Mouse (Mus musculus): Measurements from ENCODE around the gene Dcdc2b.

Dcdc2b gene

DNA sequence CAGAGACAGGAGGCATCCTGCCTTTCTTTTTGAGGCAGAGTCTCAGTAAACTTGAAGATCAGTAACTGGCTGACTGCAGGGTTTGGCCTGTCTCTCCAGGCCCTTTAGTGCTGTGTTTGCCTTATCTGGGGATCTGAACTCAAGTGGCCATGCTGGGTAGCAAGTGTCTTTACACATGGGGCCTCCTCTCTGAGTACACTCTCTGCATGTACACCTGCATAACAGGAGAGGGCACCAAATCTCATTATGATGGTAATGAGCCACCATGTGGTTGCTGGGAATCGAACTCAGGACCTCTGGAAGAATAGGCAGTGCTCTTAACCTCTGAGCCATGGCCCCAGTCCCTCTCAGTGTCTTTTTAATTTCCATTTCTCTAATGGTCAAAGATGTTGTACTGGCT is 31.8 kb downstream of the Dcdc2b start:
- intact Hi-C loops (cut with DNase I): no loop called here

DNA sequence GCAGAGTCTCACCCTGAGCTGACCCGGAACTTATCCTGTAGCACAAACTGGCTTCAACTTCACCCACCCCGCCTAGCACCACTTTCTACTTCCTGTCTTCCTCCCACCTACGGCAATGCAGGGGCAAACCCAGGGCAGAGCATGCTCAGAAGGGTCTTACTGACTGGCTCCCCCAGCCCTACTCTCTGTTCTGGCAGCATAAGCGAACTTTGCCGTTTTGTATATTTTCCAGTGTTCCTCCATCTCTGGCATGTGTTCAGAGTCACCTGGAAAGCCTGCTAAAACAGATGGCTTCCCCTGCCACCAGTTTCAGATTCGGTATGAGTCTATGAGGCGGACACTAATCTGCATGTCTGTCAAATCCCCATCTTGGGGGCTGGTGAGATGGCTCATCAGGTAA is 33.7 kb downstream of the Dcdc2b start:
- intact Hi-C loops (cut with DNase I): no loop called here

DNA sequence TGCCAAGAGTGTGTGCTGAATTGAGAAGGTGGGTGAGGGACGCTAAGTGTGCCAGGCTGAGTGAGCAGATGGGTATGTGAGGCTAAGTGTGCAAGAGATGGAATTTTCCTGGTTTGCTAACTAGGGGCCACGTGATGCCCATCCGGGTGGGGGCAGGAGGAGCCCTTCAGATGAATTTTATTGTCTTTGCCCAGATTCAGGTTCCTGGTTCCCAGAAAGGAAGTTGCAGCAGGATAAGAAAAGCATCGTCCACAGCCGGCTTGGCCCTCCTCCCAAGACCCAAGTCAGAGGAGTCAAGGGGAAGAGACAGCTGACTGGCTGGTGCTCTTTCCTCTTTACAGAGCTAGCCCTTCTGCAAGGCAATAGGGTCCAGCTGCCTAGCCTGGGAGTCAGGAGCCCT is 35.6 kb downstream of the Dcdc2b start, which contains the start of gene Fam167b:
TSS of gene Fam167b (minus strand) at position 84 of the 400 bp plus-strand sequence.
- intact Hi-C loops (cut with DNase I): loop anchor here (5.0 kb wide), 1 partner anchor 34 kb away; the partner anchor contains the start of gene Dcdc2b

DNA sequence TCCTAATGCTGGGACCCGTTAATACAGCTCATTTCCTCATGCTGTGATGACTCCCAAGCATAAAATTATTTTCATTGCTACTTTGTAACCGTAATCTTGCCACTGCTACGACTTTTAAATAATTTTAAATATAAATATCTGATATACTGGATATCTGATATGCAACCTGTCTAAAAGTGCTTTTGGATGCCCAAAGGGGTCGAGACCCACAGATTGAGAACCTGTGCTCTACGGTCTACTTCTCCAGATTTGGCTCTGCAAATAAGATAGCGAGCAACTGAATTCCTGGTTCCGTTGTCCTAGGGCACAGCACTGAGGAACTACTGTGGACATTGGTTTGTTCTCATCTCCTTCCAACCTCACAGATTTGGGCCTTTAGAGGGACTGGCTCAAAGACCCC is 36.4 kb downstream of the Dcdc2b start:
- intact Hi-C loops (cut with DNase I): loop anchor here (5.0 kb wide), 1 partner anchor 35 kb away; the partner anchor contains the start of gene Dcdc2b

DNA sequence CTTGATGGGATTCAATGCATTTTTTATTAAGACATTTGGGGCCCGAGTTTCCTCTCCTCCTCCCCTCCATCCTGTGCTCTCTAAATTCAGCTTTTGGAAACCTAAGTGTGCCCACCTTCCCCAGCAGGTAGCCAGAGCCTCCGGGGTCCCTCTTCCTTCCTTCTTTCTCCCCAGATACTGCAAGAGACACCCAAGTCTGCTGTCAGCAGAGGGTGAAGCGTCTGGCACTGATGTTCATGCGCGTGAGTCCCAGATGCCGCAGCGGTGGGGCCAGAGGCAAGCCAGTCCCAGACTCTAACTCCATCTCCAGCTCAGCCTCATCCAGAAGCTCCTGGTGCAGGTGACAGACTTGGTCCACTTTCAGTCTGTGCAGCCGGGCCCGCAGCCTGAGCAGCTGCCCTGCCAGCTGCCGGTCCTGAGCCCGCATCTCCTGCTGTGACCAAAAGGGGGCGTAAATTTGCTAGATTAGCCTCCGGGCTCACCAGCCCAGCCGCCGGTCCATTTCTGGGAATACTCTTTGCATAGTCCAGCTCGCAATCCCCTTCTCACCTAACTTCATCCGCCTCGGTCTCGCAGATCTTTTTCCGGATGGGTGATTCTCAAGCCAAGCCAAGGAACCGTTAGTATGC is 37.1 kb downstream of the Dcdc2b start:
- intact Hi-C loops (cut with DNase I): loop anchor here (5.0 kb wide), 1 partner anchor 35 kb away; the partner anchor contains the start of gene Dcdc2b

DNA sequence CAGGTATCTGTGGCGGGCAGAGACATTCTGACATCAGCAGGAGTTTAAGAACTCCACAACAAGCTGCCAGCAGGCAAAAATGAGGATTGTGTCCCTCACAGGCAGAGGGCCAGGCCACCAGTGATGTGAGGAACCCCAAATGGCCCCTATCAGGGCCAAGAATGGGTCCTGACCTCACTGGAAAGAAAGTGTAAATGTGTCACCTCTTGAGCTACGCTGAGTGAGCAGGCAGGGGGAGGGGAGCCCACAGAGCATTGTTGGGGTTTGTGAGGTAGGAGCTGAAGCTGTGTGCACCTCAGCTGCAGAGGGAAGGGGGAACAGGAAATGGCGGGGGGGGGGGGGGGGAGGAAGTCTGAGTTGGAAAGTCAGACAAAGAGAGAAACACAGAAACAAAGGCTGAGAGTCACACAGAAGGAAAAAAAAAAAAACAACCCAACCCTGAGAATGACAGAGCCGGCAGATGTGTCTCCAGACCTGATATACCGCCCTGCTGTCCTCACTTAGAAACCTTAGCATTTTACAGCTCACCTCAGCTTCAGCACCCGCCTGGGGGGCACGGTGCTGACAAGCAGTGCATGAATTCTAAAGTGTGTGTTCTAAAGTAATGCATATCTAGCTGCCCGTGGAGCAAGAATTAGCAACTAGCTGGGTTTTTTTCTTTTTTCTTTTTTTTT is 38.7 kb downstream of the Dcdc2b start:
- intact Hi-C loops (cut with DNase I): loop anchor here (5.0 kb wide), 1 partner anchor 37 kb away; the partner anchor contains the start of gene Dcdc2b

DNA sequence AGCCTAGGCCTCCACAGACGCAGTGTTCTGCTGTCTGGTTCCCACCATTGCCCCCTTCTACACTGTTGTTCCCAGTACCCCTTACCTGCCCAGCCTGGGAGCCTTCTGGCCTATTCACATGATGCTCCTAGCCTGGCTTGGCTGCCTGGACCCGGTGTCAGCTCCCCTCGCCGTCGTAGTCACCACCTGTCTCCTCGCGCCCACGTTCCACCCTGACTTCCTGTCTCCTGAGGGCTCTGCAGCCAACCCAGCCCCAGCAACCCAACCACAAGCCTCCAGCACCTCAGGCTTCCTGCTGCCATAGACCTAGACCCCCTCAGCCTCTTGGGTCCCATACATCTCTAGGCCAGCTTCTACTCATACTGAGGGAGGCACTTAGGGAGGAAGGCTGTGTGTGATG is 40.6 kb downstream of the Dcdc2b start, which contains the start of gene Lck:
TSS of gene Lck (minus strand) at position 212 of the 400 bp plus-strand sequence.
- intact Hi-C loops (cut with DNase I): no loop called here

DNA sequence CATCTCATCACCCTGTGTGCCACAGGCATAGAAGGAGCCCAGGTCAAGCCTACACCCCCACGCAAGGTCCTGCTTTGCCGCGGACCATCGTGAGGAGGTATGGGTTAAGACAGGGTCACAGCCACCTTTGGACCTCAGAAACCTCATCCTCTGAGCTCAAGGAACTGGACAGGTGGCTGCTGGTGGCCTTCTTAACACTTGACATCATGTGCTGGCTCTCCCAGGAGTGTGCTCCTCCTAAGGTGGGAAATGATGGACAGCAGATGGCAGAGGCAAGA is 41.0 kb downstream of the Dcdc2b start:
- intact Hi-C loops (cut with DNase I): no loop called here

DNA sequence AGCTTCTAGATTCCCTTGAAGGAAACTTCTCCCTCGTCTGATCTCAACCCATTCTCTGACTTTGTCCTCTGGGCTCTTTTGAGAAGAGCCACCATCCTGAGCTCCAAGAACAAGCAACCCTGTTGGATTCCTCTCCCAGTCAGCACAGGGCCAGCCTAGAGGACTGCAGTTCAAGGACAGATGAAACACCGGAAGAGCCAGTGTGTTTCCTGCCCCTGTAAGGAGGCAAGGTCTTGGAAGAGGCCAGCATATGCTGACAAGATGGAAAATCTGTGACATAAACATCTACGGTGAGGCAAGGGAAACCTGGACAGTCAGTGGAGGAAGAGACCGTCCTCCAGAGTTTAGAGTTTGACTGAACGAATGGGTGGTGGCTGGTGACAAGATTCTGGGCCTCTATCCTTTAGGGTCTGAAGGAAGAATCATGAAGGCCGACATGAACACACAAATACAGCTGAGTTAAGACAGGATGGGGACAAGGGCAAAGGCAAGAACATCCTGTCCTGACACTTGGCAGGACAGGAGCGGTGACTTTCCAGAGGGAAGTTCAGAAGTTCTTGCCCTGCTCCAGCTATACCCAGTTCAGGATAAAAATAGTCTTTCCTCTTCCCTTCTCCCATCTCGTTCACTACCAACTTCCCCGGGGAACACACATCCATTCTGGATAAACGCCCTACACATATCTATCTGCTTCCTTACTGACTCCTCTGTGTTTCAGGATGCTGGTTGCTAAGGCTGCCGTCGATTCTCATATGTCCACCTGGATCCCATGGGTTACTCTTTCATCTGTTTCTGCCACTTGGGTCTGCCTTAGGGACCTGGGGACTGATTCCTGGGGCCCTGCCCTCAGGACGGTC is 41.6 kb downstream of the Dcdc2b start:
- intact Hi-C loops (cut with DNase I): no loop called here

DNA sequence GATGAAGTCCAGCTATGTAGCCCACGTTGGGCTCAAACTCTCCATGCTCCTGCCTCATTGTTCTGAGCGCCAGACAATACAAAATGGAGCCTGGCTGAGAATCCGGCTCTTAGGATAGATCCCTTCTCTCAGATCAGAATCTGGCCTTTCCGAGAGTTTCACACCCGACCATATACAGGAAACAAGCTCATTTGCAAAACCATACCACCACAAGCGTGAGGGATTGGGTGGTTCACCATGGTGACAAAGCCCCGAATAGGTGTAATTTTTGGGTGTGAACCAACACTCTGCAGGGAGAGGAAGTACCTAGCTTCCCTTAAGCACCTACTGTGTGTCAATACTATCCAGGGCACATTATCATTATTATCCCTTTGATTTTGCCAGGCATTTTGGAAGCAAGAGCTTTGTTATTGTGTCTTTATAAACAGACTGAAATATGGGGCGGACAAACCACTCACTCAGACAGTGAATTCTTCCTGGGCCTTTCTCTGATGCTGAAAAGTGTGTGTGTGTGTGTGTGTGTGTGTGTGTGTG is 42.4 kb downstream of the Dcdc2b start:
- intact Hi-C loops (cut with DNase I): no loop called here

DNA sequence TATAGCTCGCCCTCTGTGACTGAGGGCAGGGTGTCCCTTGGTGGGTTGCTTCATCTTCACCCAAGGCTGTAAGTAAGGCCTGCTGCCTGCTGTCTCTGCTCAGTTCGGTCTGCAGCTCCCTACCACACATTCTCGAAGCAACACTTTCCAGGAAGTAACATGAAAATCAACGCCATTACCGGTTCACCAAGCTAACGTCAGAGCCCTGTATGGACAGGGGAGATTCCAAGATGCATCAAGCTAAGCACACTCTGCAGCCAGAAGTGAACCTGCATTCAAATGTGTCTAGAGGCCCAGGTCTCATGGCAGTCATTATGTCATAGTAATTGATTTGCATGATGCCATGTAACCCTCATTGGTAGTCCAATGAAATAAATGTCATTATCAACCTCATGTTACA is 44.0 kb downstream of the Dcdc2b start:
- intact Hi-C loops (cut with DNase I): no loop called here

DNA sequence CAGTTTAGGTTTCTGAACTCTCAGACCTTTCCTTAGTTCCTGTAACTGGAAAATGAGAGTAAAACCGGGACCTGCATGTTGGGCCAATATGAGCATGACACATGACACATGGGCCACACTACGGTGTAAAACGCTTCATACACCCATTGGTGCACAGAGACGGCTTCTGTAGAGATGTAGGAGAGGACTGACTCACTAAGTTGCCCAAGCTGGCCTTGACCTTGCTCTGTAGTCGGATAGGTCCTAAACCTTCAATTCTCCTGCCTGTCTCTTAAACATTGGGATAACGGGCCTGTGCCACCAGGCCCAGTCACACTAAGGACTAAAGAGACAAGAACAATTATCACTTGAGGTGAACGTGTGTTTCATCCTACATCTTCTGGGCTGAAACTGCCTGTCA is 45.7 kb downstream of the Dcdc2b start:
- intact Hi-C loops (cut with DNase I): no loop called here

DNA sequence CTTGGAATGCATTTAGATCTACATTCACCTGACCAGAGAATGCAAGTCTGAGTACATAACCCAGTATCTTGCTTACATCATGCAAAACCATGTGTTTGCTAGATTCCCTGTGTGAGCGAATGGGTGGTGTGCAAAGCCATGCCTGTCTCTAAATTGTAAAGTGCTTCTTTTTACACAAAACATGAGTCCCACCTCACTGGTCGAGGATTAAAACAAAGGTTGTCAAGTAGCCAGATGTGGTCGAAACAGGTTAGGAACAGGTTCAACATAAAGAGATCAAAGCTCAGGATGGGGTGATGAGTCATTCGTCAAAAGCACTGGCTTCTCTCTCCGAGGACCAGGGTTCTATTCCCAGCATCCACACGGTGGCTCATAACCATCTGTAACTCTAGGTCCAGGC is 48.9 kb downstream of the Dcdc2b start:
- intact Hi-C loops (cut with DNase I): no loop called here

DNA sequence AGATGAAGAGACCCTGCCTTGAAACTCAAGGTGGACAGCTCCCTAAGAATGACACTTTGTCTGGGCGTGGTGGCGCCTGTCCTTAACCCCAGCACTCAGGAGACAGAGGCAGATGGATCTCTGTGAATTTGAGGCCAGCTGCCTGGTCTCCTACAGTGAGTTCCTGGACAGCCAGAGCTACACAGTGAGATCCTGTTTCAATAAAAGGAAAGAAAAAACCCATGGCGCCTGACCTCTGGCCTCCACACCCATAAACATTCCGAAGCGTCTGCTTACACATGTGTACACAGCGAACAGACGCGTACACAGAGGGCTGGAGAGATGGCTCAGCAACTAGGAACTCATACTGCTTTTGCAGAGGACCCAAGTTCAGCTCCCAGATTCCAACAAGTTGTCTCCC is 50.3 kb downstream of the Dcdc2b start:
- intact Hi-C loops (cut with DNase I): no loop called here

DNA sequence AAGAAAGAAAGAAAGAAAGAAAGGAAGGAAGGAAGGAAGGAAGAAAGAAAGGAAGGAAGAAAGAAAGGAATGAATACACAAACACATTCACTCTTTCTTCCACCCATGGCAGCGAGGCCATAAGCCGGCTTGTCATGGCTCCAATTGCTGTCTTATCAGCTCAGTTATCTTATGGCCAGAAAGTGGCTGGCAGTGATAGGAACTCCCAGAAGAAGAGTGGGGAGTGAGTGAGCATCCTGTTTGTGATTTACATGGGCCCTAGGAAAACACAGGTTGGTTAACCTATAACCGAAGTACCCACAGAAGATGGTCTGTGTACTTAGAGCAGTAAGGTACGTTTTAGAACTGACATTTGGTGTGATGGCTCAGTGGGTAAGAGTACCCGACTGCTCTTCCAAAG is 52.9 kb downstream of the Dcdc2b start:
- intact Hi-C loops (cut with DNase I): no loop called here

All from adrenal gland (tissue).